Mouse (Mus musculus) testis, adult 2 months (tissue): ENCODE data around the gene Dnajc13.

ENCODE experiments used
- CTCF ChIP-seq: fragments of 200-500 bp; IDR thresholded peaks from 2 replicates; pipeline ENCODE4 v1.5.1; 2012; ENCODE audit warnings: low read depth, mild to moderate bottlenecking, inconsistent platforms, low read length, moderate library complexity; ENCODE audit not compliant: control insufficient read depth, insufficient read depth, insufficient replicate concordance
- POLR2A ChIP-seq: fragments of 200-500 bp; IDR thresholded peaks from 2 replicates; pipeline ENCODE4 v1.6.1; 2012; ENCODE audit warnings: low read depth, mild to moderate bottlenecking, inconsistent platforms, low read length, moderate library complexity; ENCODE audit not compliant: control insufficient read depth

GRCm38 (mm10) chr9:104193327-104193726 is 69.4 kb downstream of the Dnajc13 start:
- TF ChIP-seq CTCF = no peak
- TF ChIP-seq POLR2A = no peak
